Comparison of ENCODE assay signal across 14 mouse cellular contexts in the genomic region with DNA sequence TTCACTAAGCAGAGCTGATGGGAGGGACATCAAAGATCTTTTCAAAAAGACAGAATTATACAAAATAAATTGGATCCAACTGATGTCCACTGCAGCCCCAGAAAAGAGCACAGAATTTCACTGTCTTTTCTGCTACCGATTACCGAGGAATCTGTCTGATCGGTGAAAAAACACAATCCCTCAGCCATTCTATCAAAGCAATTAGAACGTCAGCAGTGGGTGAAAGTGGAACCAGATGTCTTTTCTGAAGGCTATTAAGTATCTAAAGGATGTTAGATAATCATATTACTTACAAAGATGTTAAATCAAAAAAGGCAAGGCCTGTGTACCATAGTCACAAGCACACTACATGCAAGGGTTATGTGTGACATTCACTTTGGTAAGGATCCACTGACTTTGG.
"Had no signal": no experiment of that assay in that cellular context is flagged by ENCODE, and none has a peak within 500 bp of the region (broad histone marks: within the 10 kb centered on the region; RNA-seq: fewer than 3 reads in every experiment).

No protein-coding gene starts in this region.

- H3K4me2 ChIP-seq: limb, embryonic 12.5 days; liver, embryonic 13.5 days; neural tube, embryonic 15.5 days had no signal

- H3K4me1 ChIP-seq: limb, embryonic 12.5 days; liver, embryonic 13.5 days; neural tube, embryonic 15.5 days had no signal

- H3K27ac ChIP-seq: kidney, postnatal 0 days; limb, embryonic 12.5 days; liver, embryonic 13.5 days; neural tube, embryonic 15.5 days had no signal

- H3K4me3 ChIP-seq: limb, embryonic 12.5 days; liver, embryonic 13.5 days; myocyte; neural tube, embryonic 15.5 days had no signal

- H3K27me3 ChIP-seq: limb, embryonic 12.5 days; liver, embryonic 13.5 days; neural tube, embryonic 15.5 days had no signal

- DNase-seq: kidney, adult 9 months; kidney, postnatal 4 days; layer of hippocampus, adult 9-11 months; layer of hippocampus, postnatal 36 days; liver; liver, embryonic 13.5 days; lung, adult 18-20 months; midbrain, embryonic 14.5 days; right cerebral cortex, postnatal 25 days; thymus, postnatal 36 days had no signal

- H3K9me3 ChIP-seq: limb, embryonic 12.5 days; liver, embryonic 13.5 days; neural tube, embryonic 15.5 days had no signal

- H3K9ac ChIP-seq: limb, embryonic 12.5 days; liver, embryonic 13.5 days; neural tube, embryonic 15.5 days had no signal

- H3K36me3 ChIP-seq: limb, embryonic 12.5 days; liver, embryonic 13.5 days; neural tube, embryonic 15.5 days had no signal
